ENCODE assay signal across 37 mouse cellular contexts in genomic region chr8:104380961-104381411, GRCm38 (mm10). TPM values are rescaled to one million over a fixed set of nuclear protein-coding genes. Genes with fewer than 3 reads are reported as not detected.
A peak's percentile ranks its signal among the peaks of the same experiment; 100 is the strongest.
DNase-seq lines count a peak whose midpoint lies in the region; ATAC-seq and TF ChIP-seq lines count a peak whose summit lies in the region.
"Had no signal": no experiment of that assay in that cellular context is flagged by ENCODE, and none has a peak within 500 bp of the region (broad histone marks: within the 10 kb centered on the region; RNA-seq: fewer than 3 reads in every experiment).

No protein-coding gene starts in this region.

- no peak overlapping the region for H3K4me3 ChIP-seq in intestine, embryonic 16.5 days (ENCODE audit: low read length)
- no peak overlapping the region for H3K4me3 ChIP-seq in intestine, postnatal 0 days (ENCODE audit: low read depth, low read length)
- H3K4me3 ChIP-seq in kidney, embryonic 16.5 days (ENCODE audit: low read length), result no peak overlapping the region
- H3K4me3 ChIP-seq: erythroblast, embryonic 14.5 days; heart, embryonic 10.5 days; heart, embryonic 15.5 days; liver, embryonic 12.5 days; megakaryocyte, embryonic 14.5 days; midbrain, embryonic 13.5 days; stomach, embryonic 15.5 days had no signal

- ATAC-seq in intestine, embryonic 16.5 days, result no peak
- ATAC-seq in intestine, postnatal 0 days, result no peak
- no peak for ATAC-seq in kidney, embryonic 16.5 days (ENCODE audit: low FRiP score, low TSS enrichment)
- ATAC-seq: CD4-positive, CD25-positive, alpha-beta regulatory T cell, adult 4 months; forebrain, embryonic 14.5 days; inflammation-experienced regulatory T-cells, adult 6 months; liver, embryonic 12.5 days; liver, postnatal 0 days; lung, postnatal 0 days; midbrain, embryonic 13.5 days had no signal

- H3K27me3 ChIP-seq in intestine, embryonic 16.5 days (replicated peaks; ENCODE audit: control insufficient read depth, insufficient read depth, low read length), result no peaks in the 10 kb centered on the region
- H3K27me3 ChIP-seq in intestine, postnatal 0 days (replicated peaks; ENCODE audit: control insufficient read depth, insufficient read depth, low read length), result no peaks in the 10 kb centered on the region
- no peaks in the 10 kb centered on the region for H3K27me3 ChIP-seq in kidney, embryonic 16.5 days (ENCODE audit: insufficient read depth, low read length)
- H3K27me3 ChIP-seq: heart, embryonic 15.5 days; liver, embryonic 12.5 days; midbrain, embryonic 13.5 days; stomach, embryonic 15.5 days had no signal

- TF ChIP-seq CTCF in intestine, postnatal 0 days (IDR thresholded peaks at IDR 0.05; ENCODE audit: low read depth), result no peak

- H3K4me2 ChIP-seq in intestine, embryonic 16.5 days (ENCODE audit: low read depth, low read length), result no peak overlapping the region
- H3K4me2 ChIP-seq in intestine, postnatal 0 days (replicated peaks; ENCODE audit: low read depth), result no peak overlapping the region
- H3K4me2 ChIP-seq in kidney, embryonic 16.5 days (replicated peaks; ENCODE audit: low read depth, low read length), result no peak overlapping the region
- H3K4me2 ChIP-seq: heart, embryonic 15.5 days; hindbrain, embryonic 14.5 days; liver, embryonic 12.5 days; midbrain, embryonic 13.5 days; stomach, embryonic 15.5 days had no signal

- H3K27ac ChIP-seq in intestine, embryonic 16.5 days (ENCODE audit: low read length), result no peak overlapping the region
- H3K27ac ChIP-seq in intestine, postnatal 0 days (ENCODE audit: low read depth, low read length), result no peak overlapping the region
- H3K27ac ChIP-seq in kidney, embryonic 16.5 days (ENCODE audit: low read length), result no peak overlapping the region
- H3K27ac ChIP-seq: heart, embryonic 10.5 days; heart, embryonic 15.5 days; hindbrain, embryonic 14.5 days; kidney, postnatal 0 days; liver, embryonic 12.5 days; midbrain, embryonic 13.5 days; stomach, embryonic 15.5 days had no signal

- H3K36me3 ChIP-seq in intestine, embryonic 16.5 days (ENCODE audit: control insufficient read depth, insufficient read depth, low read length), result no peaks in the 10 kb centered on the region
- H3K36me3 ChIP-seq in intestine, postnatal 0 days (ENCODE audit: control insufficient read depth, insufficient read depth), result no peaks in the 10 kb centered on the region
- no peaks in the 10 kb centered on the region for H3K36me3 ChIP-seq in kidney, embryonic 16.5 days (ENCODE audit: insufficient read depth, low read length)
- H3K36me3 ChIP-seq: heart, embryonic 10.5 days; heart, embryonic 15.5 days; liver, embryonic 12.5 days; midbrain, embryonic 13.5 days; stomach, embryonic 15.5 days had no signal

- peak; percentile 39 for DNase-seq in cerebellum, adult 11 months
- peak; percentile 47 to 54 for DNase-seq in cerebellum, adult 18-20 months
- DNase-seq in cerebellum, postnatal 10 days, result peak; percentile 82 to 85
- DNase-seq in heart, adult 18-20 months, result no peak
- DNase-seq: adrenal gland, postnatal 14 days; gastrocnemius, postnatal 14 days; kidney, adult 2 months; kidney, postnatal 4 days; liver, postnatal 0 days; lung, postnatal 4 days; thymus, adult 18-20 months; thymus, postnatal 25 days had no signal

- 79% methylated on average over 5 of the region's 5 CpGs for WGBS in intestine, embryonic 16.5 days
- WGBS in intestine, postnatal 0 days, result 81% methylated on average over 5 of the region's 5 CpGs
- 84% methylated on average over 5 of the region's 5 CpGs for WGBS in kidney, embryonic 16.5 days

- no peaks in the 10 kb centered on the region for H3K9me3 ChIP-seq in intestine, embryonic 16.5 days (ENCODE audit: control insufficient read depth, low read length)
- H3K9me3 ChIP-seq in intestine, postnatal 0 days (ENCODE audit: control insufficient read depth), result no peaks in the 10 kb centered on the region
- H3K9me3 ChIP-seq in kidney, embryonic 16.5 days (ENCODE audit: low read length), result no peaks in the 10 kb centered on the region
- H3K9me3 ChIP-seq: heart, embryonic 10.5 days; heart, embryonic 15.5 days; liver, embryonic 12.5 days; megakaryocyte, embryonic 14.5 days; midbrain, embryonic 13.5 days; stomach, embryonic 15.5 days had no signal

- H3K4me1 ChIP-seq in intestine, embryonic 16.5 days (ENCODE audit: control insufficient read depth, insufficient read depth, low read length), result peaks cover 65% of the 10 kb centered on the region
- peaks cover 16% of the 10 kb centered on the region for H3K4me1 ChIP-seq in intestine, postnatal 0 days (replicated peaks; ENCODE audit: control insufficient read depth, insufficient read depth, low read length)
- peaks cover 43% of the 10 kb centered on the region for H3K4me1 ChIP-seq in kidney, embryonic 16.5 days (ENCODE audit: insufficient read depth, low read length)

- H3K9ac ChIP-seq in intestine, embryonic 16.5 days (ENCODE audit: low read depth, low read length), result peak overlapping the region; percentile 29; the same call in 1 of the 2 replicates
- H3K9ac ChIP-seq in intestine, postnatal 0 days (ENCODE audit: low read depth, low read length), result no peak overlapping the region
- H3K9ac ChIP-seq in kidney, embryonic 16.5 days (replicated peaks; ENCODE audit: low read length), result no peak overlapping the region
- H3K9ac ChIP-seq: heart, embryonic 15.5 days; hindbrain, embryonic 14.5 days; liver, embryonic 12.5 days; liver, postnatal 0 days; midbrain, embryonic 13.5 days; stomach, embryonic 15.5 days had no signal

RNA-seq across cellular contexts. Expression of gene Cmtm4, which starts 14.6 kb away (rescaled TPM):
- polyA plus RNA-seq in intestine, embryonic 16.5 days (2015; fragmentation: Nextera tagmentation; extraction: Ambion mirVana), result 4.2 and 5.1 TPM in 2 replicates
- 5.9 and 6.7 TPM in 2 replicates for polyA plus RNA-seq in intestine, postnatal 0 days (2015; fragmentation: Nextera tagmentation; extraction: Ambion mirVana)
- 3.4 and 3.6 TPM in 2 replicates for polyA plus RNA-seq in kidney, embryonic 16.5 days (2015; fragmentation: Nextera tagmentation; extraction: Ambion mirVana)
- 10 to 100 TPM; 11.3 to 12.8 TPM for total RNA-seq in heart, adult 18-20 months (2021)

RNA-seq across cellular contexts. Expression of gene Cmtm3, which starts 41.8 kb away (rescaled TPM):
- 98.2 and 105 TPM in 2 replicates for polyA plus RNA-seq in intestine, embryonic 16.5 days (2015; fragmentation: Nextera tagmentation; extraction: Ambion mirVana)
- polyA plus RNA-seq in intestine, postnatal 0 days (2015; fragmentation: Nextera tagmentation; extraction: Ambion mirVana), result 40.3 and 40.5 TPM in 2 replicates
- polyA plus RNA-seq in kidney, embryonic 16.5 days (2015; fragmentation: Nextera tagmentation; extraction: Ambion mirVana), result 172 and 174 TPM in 2 replicates
- total RNA-seq in heart, adult 18-20 months (2021), result 10 to 100 TPM; 14.4 to 17.6 TPM

RNA-seq across cellular contexts. Expression of gene Cmtm2b, which starts 59.0 kb away (rescaled TPM):
- not detected in 2 replicates for polyA plus RNA-seq in intestine, embryonic 16.5 days (2015; fragmentation: Nextera tagmentation; extraction: Ambion mirVana)
- not detected in 2 replicates for polyA plus RNA-seq in intestine, postnatal 0 days (2015; fragmentation: Nextera tagmentation; extraction: Ambion mirVana)
- polyA plus RNA-seq in kidney, embryonic 16.5 days (2015; fragmentation: Nextera tagmentation; extraction: Ambion mirVana), result not detected in 2 replicates
- not detected for total RNA-seq in heart, adult 18-20 months (2021)
- total RNA-seq: adrenal gland, postnatal 14 days; gastrocnemius, postnatal 14 days; granulocyte monocyte progenitor cell, adult 5-6 weeks; heart, postnatal 25 days; left cerebral cortex, postnatal 10 days; monocyte, adult 5-6 weeks had no signal
- polyA plus RNA-seq: CD4-positive, CD25-positive, alpha-beta regulatory T cell, adult 4 months; cortical plate, adult 2 months; embryonic facial prominence, embryonic 14.5 days; erythroblast, embryonic 14.5 days; forebrain, embryonic 14.5 days; heart, embryonic 10.5 days; heart, embryonic 15.5 days; hindbrain, embryonic 14.5 days; inflammation-experienced regulatory T-cells, adult 6 months; kidney, adult 2 months; kidney, postnatal 0 days; limb, embryonic 14.5 days; liver, embryonic 12.5 days; liver, postnatal 0 days; lung, postnatal 0 days; midbrain, embryonic 13.5 days; neural tube, embryonic 14.5 days; small intestine, adult 2 months; stomach, embryonic 15.5 days had no signal

RNA-seq across cellular contexts. Expression of gene Gm11020, which starts 59.6 kb away (rescaled TPM):
- not detected in 2 replicates for polyA plus RNA-seq in intestine, embryonic 16.5 days (2015; fragmentation: Nextera tagmentation; extraction: Ambion mirVana)
- not detected in 2 replicates for polyA plus RNA-seq in intestine, postnatal 0 days (2015; fragmentation: Nextera tagmentation; extraction: Ambion mirVana)
- polyA plus RNA-seq in kidney, embryonic 16.5 days (2015; fragmentation: Nextera tagmentation; extraction: Ambion mirVana), result not detected in 2 replicates
- not detected for total RNA-seq in heart, adult 18-20 months (2021)
- total RNA-seq: adrenal gland, postnatal 14 days; gastrocnemius, postnatal 14 days; granulocyte monocyte progenitor cell, adult 5-6 weeks; heart, postnatal 25 days; left cerebral cortex, postnatal 10 days; monocyte, adult 5-6 weeks had no signal
- polyA plus RNA-seq: CD4-positive, CD25-positive, alpha-beta regulatory T cell, adult 4 months; cortical plate, adult 2 months; embryonic facial prominence, embryonic 14.5 days; erythroblast, embryonic 14.5 days; forebrain, embryonic 14.5 days; heart, embryonic 10.5 days; heart, embryonic 15.5 days; hindbrain, embryonic 14.5 days; inflammation-experienced regulatory T-cells, adult 6 months; kidney, adult 2 months; kidney, postnatal 0 days; limb, embryonic 14.5 days; liver, embryonic 12.5 days; liver, postnatal 0 days; lung, postnatal 0 days; midbrain, embryonic 13.5 days; neural tube, embryonic 14.5 days; small intestine, adult 2 months; stomach, embryonic 15.5 days had no signal

Comparison
In these comparisons a context has a peak if more than half of its experiments do, and no peak if none do; other contexts are left out.
1. DNase-seq: peak in cerebellum, adult 11 months (single experiment), cerebellum, adult 18-20 months (2 of 2) and cerebellum, postnatal 10 days (2 of 2); none in heart, adult 18-20 months (0 of 2).